Mouse (Mus musculus): ENCODE data around the gene Cdk6.

DNA sequence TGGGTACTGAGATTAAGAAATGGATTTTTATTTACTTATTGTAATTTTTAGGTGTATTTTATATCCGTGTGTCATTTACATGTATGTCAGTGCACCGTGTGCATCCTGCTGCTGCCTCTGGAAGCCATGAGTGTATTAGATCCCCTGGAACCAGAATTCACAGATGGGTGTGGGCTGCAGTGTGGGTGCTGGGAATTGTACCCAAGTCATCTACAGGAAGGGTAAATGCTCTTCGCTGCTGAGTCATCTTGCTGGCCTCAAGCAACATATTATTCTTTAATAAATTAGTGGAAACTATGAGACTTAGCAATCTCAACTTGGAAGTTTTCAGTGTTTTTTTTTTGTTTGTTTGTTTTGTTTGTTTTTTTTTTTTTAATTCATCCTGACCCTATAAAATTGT, 11.0 kb downstream of the Cdk6 start:
- TF ChIP-seq POLR2A (IDR thresholded peaks at IDR 0.05; ENCODE audit: insufficient read depth, low read depth, low read length) (no peak), CTCF (IDR thresholded peaks at IDR 0.05) (no peak)

Data from heart, adult 2 months (tissue).